Mouse (Mus musculus) liver, embryonic 14.5 days (tissue): Measurements from ENCODE around the gene Rftn1.

Experiments used
- CTCF ChIP-seq: IDR thresholded peaks from 2 replicates; pipeline ENCODE4 v1.5.1; 2016; ENCODE audit warnings: antibody characterized with exemption, low read depth, control low read depth
- EP300 ChIP-seq: IDR thresholded peaks from 2 replicates; pipeline ENCODE4 v1.6.1; 2016; ENCODE audit warnings: antibody characterized with exemption, low read depth

DNA sequence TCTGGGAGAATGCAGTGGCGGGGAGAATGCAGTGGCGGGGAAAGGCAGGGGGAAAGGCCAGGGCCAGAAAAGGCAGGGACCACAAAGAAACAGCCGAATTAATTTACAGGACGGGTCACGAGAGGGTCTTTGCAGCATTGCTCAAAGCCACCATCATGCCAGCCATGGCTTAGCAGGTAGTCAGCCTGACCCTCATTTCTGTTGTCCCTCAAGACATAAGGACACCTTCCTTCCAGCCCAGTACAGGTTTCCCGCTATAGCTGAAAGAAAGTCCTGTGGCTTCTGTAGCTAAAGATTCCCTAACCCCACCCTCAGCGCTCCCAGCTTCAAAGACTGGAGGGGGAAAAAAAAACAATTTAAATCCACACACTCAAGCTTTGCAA is 184.1 kb downstream of the Rftn1 start:
- TF ChIP-seq CTCF: no peak
- no peak for TF ChIP-seq EP300
